Mouse (Mus musculus) CH12.LX (cell line): ENCODE measurements at regions not wholly inside any gene's neighbourhood (a gene's known extent, or its start where the extent isn't known, plus 50 kb on each side); places are given as distances from the start of the nearest gene placed in this dataset.
"Not testable (repeated sequence)": the region's sequence is repeated elsewhere in the genome, so short reads cannot be mapped to it uniquely, and the experiment has no call there.

Source experiments
- CTCF ChIP-seq, 2 experiments: IDR thresholded peaks in 1 of 2; conservative IDR thresholded peaks in 1 of 2; 2 replicates each; pipeline ENCODE4 v1.5.1; 2011 to 2012; ENCODE audit warnings: low read depth in 2 of 2, low read length in 2 of 2, improper control_type of control experiment in 1 of 2, inconsistent platforms in 1 of 2, mild to moderate bottlenecking in 1 of 2, moderate library complexity in 1 of 2
- ELF1 ChIP-seq: IDR thresholded peaks from 2 replicates; pipeline ENCODE4 v1.6.1; 2014; ENCODE audit warnings: low read depth, mild to moderate bottlenecking, inconsistent platforms, low read length, improper control_type of control experiment
- HCFC1 ChIP-seq: IDR thresholded peaks from 2 replicates; pipeline ENCODE4 v1.6.1; 2012; ENCODE audit warnings: low read depth, mild to moderate bottlenecking, inconsistent platforms, low read length, improper control_type of control experiment
- IRF4 ChIP-seq: IDR thresholded peaks from 2 replicates; pipeline ENCODE4 v1.6.1; 2014; ENCODE audit warnings: low read depth, mild to moderate bottlenecking, inconsistent platforms, low read length, improper control_type of control experiment
- POLR2A ChIP-seq: IDR thresholded peaks from 2 replicates; pipeline ENCODE4 v1.6.1; 2011; ENCODE audit warnings: low read depth, mild to moderate bottlenecking, improper control_type of control experiment, low read length
- TCF12 ChIP-seq: IDR thresholded peaks from 2 replicates; pipeline ENCODE4 v1.6.1; 2014; ENCODE audit warnings: low read depth, mild to moderate bottlenecking, inconsistent platforms, low read length, improper control_type of control experiment
- USF1 ChIP-seq: IDR thresholded peaks from 2 replicates; pipeline ENCODE4 v1.6.1; 2014; ENCODE audit warnings: low read depth, mild to moderate bottlenecking, inconsistent platforms, low read length, improper control_type of control experiment
- ZC3H11A ChIP-seq: IDR thresholded peaks from 2 replicates; pipeline ENCODE4 v1.6.1; 2012; ENCODE audit warnings: low read depth, mild to moderate bottlenecking, inconsistent platforms, low read length, improper control_type of control experiment

- TF ChIP-seq POLR2A; IRF4; ZC3H11A; CTCF (conservative IDR thresholded peaks at IDR 0.05 in 1 of 2, IDR thresholded peaks at IDR 0.05 in 1 of 2; ENCODE audit: low read depth in 2 of 2, low read length in 2 of 2); TCF12; USF1; HCFC1; ELF1: not testable (repeated sequence)
Observed at GRCm38 (mm10) chr14:45816611-45817010, 158.7 kb upstream of the Ddhd1 start.
